Mouse (Mus musculus): ENCODE measurements around the gene 4930469K13Rik. TPM values are rescaled to one million over a fixed set of nuclear protein-coding genes. Genes with fewer than 3 reads are reported as not detected.
"Not testable (repeated sequence)": the region's sequence is repeated elsewhere in the genome, so short reads cannot be mapped to it uniquely, and the experiment has no call there.

4930469K13Rik gene
- polyA plus RNA-seq (2012; rRNA removed), result 0.23 TPM in 1 of 2 replicates, not detected in the other
- not detected in 2 replicates for polyA plus RNA-seq (2014; fragmentation: Nextera tagmentation; extraction: Ambion mirVana)

DNA sequence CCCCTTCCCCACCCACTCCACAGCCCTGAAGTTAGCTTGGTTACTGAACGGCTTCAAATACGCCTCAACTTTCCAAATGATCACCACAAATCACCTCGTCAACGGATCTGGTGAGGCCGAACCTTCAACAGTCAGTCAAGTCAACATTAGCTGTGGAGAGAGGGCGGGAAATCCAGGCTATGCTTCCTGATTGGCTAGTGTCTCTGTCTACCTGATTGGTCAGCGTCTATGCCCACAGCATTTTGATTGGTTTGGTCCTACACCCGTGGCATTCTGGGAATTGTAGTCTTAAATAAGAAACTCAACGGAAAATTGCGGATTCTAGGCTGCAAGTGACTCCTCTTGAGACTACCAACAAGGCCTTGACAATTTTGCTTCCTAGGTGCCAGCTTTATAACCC lies at the start of gene 4930469K13Rik:
4930469K13Rik (minus strand) TSS at position 133 of the 400 bp plus-strand sequence.
- no peak within 1 kb of the TSS for H3K9ac ChIP-seq (ENCODE audit: low read depth, low read length, severe bottlenecking)
- DNase-seq (ENCODE audit: low spot score) (peak; percentile 14), ATAC-seq (ENCODE audit: low FRiP score, low read depth) (peak; percentile 55; the same call in 1 of the 2 replicates)
- H3K4me1 ChIP-seq (ENCODE audit: control insufficient read depth, insufficient read depth, low read length), result no peaks in the 10 kb centered on the region
- H3K36me3 ChIP-seq (ENCODE audit: control insufficient read depth, insufficient read depth, low read length), result no peaks in the 10 kb centered on the region
- no peak within 1 kb of the TSS for H3K4me2 ChIP-seq (replicated peaks; ENCODE audit: low read depth, low read length, severe bottlenecking)
- H3K9me3 ChIP-seq (ENCODE audit: control insufficient read depth, low read length), result no peaks in the 10 kb centered on the region
- TF ChIP-seq POLR2A (IDR thresholded peaks at IDR 0.05; ENCODE audit: borderline replicate concordance, extremely low read depth, insufficient read depth, insufficient read length), result no peak
- no peak within 1 kb of the TSS for H3K27ac ChIP-seq (replicated peaks; ENCODE audit: low read depth, low read length)
- WGBS, result 83% methylated on average over 10 of the region's 10 CpGs
- H3K27me3 ChIP-seq (ENCODE audit: control insufficient read depth, insufficient read depth, low read length), result no peaks in the 10 kb centered on the region
- H3K4me3 ChIP-seq (replicated peaks; ENCODE audit: low read length), result no peak within 1 kb of the TSS

DNA sequence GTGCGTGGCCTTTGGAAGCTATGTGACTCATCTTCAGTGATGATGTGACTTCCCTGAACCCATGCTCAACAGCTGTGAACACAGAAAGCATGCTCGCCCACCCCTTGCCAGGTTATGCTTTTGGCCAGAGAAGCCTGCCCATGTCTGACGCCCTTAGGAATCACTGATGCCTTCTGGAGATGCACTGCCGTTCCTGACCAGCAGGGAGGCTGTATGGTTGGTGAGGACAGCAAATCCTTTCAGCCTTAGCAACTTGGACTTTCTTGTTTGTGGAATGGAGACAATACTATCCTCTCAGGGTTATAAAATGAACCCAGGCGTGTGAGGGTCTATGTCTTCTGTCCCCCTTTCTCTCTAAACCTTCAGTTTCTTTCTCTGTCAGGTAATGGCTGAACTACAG lies 48.6 kb upstream of the 4930469K13Rik start:
- no peaks in the 10 kb centered on the region for H3K9me3 ChIP-seq (ENCODE audit: control insufficient read depth, low read length)
- H3K27me3 ChIP-seq (ENCODE audit: control insufficient read depth, insufficient read depth, low read length), result no peaks in the 10 kb centered on the region
- H3K27ac ChIP-seq (replicated peaks; ENCODE audit: low read depth, low read length), result no peak overlapping the region
- TF ChIP-seq POLR2A (IDR thresholded peaks at IDR 0.05; ENCODE audit: borderline replicate concordance, extremely low read depth, insufficient read depth, insufficient read length), result no peak
- no peak overlapping the region for H3K4me3 ChIP-seq (replicated peaks; ENCODE audit: low read length)
- no peak for ATAC-seq (ENCODE audit: low FRiP score, low read depth)
- no peak overlapping the region for H3K4me2 ChIP-seq (replicated peaks; ENCODE audit: low read depth, low read length, severe bottlenecking)
- H3K36me3 ChIP-seq (ENCODE audit: control insufficient read depth, insufficient read depth, low read length), result no peaks in the 10 kb centered on the region
- DNase-seq (ENCODE audit: low spot score), result no peak
- no peak overlapping the region for H3K9ac ChIP-seq (ENCODE audit: low read depth, low read length, severe bottlenecking)
- no peaks in the 10 kb centered on the region for H3K4me1 ChIP-seq (ENCODE audit: control insufficient read depth, insufficient read depth, low read length)
- WGBS, result 75% methylated on average over 5 of the region's 5 CpGs

DNA sequence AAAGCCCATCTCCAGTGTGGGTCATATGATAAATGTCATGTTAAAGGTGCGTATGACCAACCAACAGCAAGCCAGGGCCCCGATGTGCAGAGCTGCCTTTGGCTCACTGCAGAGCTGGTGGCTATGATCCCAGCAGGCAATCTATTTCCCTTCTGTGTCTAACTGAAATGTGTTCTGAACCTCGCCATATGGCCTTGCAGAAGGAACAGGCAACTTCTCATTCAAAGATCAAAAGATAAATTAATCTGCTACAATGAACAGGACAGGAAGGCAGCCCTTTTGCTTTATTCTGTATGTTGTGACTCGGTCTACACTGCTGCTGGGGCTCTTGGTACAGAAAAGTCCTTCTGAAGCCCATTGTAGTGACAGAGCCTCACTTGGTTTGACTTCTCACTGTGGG lies 46.1 kb upstream of the 4930469K13Rik start:
- no peak overlapping the region for H3K4me2 ChIP-seq (replicated peaks; ENCODE audit: low read depth, low read length, severe bottlenecking)
- 64% methylated on average over 4 of the region's 4 CpGs for WGBS
- no peaks in the 10 kb centered on the region for H3K4me1 ChIP-seq (ENCODE audit: control insufficient read depth, insufficient read depth, low read length)
- no peaks in the 10 kb centered on the region for H3K36me3 ChIP-seq (ENCODE audit: control insufficient read depth, insufficient read depth, low read length)
- H3K9me3 ChIP-seq (ENCODE audit: control insufficient read depth, low read length), result no peaks in the 10 kb centered on the region
- no peak overlapping the region for H3K9ac ChIP-seq (ENCODE audit: low read depth, low read length, severe bottlenecking)
- no peak for ATAC-seq (ENCODE audit: low FRiP score, low read depth)
- no peaks in the 10 kb centered on the region for H3K27me3 ChIP-seq (ENCODE audit: control insufficient read depth, insufficient read depth, low read length)
- no peak for TF ChIP-seq POLR2A (IDR thresholded peaks at IDR 0.05; ENCODE audit: borderline replicate concordance, extremely low read depth, insufficient read depth, insufficient read length)
- H3K27ac ChIP-seq (replicated peaks; ENCODE audit: low read depth, low read length), result no peak overlapping the region
- DNase-seq (ENCODE audit: low spot score), result no peak
- H3K4me3 ChIP-seq (replicated peaks; ENCODE audit: low read length), result no peak overlapping the region

DNA sequence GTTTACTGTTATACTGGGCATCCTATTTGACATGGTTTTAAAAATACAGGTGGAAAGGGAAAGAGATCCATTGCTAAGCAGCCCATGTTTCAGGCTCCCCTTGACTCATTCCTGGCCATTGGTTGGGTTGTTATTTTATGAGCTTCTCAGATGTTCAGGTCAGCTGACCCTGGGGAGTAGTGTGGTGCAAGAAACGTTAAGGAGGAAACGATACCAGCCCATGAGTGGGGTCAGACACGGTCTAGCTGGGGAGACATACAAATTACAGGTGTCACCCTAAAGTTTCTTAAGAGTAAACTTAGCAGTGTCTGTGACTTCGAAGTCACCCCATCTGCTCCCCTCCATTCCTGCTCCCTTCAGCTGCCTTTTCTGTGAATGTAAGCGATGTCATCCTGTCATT lies 45.6 kb upstream of the 4930469K13Rik start:
- no peak for ATAC-seq (ENCODE audit: low FRiP score, low read depth)
- TF ChIP-seq POLR2A (IDR thresholded peaks at IDR 0.05; ENCODE audit: borderline replicate concordance, extremely low read depth, insufficient read depth, insufficient read length), result no peak

DNA sequence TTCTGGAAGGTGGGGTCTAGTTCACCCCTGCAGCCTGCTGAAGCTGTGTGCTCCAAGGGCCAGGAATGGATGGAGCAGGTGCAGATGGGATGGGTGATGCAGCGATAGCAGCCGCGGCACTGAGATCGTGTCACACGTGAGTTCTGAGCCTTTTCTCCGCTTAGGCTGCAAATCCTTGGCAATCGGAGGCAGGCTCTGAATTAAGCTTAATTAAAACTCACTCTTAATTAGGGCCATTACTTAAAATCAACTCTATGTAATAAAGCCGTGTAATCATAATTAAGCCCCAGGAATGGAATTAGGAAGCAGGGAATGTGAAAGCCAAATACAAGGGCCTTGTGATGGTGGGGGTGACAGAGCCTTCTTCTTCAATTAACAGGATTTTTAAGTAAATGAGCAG lies 40.9 kb upstream of the 4930469K13Rik start:
- Histone ChIP-seq H3K4me2 (replicated peaks; ENCODE audit: low read depth, low read length, severe bottlenecking) (no peak overlapping the region), H3K36me3 (ENCODE audit: control insufficient read depth, insufficient read depth, low read length) (no peaks in the 10 kb centered on the region), H3K4me1 (ENCODE audit: control insufficient read depth, insufficient read depth, low read length) (no peaks in the 10 kb centered on the region), H3K27me3 (ENCODE audit: control insufficient read depth, insufficient read depth, low read length) (no peaks in the 10 kb centered on the region), H3K9ac (ENCODE audit: low read depth, low read length, severe bottlenecking) (no peak overlapping the region), H3K4me3 (replicated peaks; ENCODE audit: low read length) (no peak overlapping the region), H3K9me3 (ENCODE audit: control insufficient read depth, low read length) (no peaks in the 10 kb centered on the region), H3K27ac (replicated peaks; ENCODE audit: low read depth, low read length) (no peak overlapping the region)
- TF ChIP-seq POLR2A (IDR thresholded peaks at IDR 0.05; ENCODE audit: borderline replicate concordance, extremely low read depth, insufficient read depth, insufficient read length), result no peak
- 83% methylated on average over 8 of the region's 8 CpGs for WGBS
- no peak for DNase-seq (ENCODE audit: low spot score)
- ATAC-seq (ENCODE audit: low FRiP score, low read depth), result no peak

More for the DNA sequence above, 45.6 kb upstream of the 4930469K13Rik start:
- H3K27ac ChIP-seq (replicated peaks; ENCODE audit: low read depth, low read length), result no peak overlapping the region
- no peaks in the 10 kb centered on the region for H3K4me1 ChIP-seq (ENCODE audit: control insufficient read depth, insufficient read depth, low read length)
- H3K9me3 ChIP-seq (ENCODE audit: control insufficient read depth, low read length), result no peaks in the 10 kb centered on the region
- H3K27me3 ChIP-seq (ENCODE audit: control insufficient read depth, insufficient read depth, low read length), result no peaks in the 10 kb centered on the region
- WGBS, result 61% methylated on average over 5 of the region's 5 CpGs
- H3K36me3 ChIP-seq (ENCODE audit: control insufficient read depth, insufficient read depth, low read length), result no peaks in the 10 kb centered on the region
- no peak overlapping the region for H3K4me3 ChIP-seq (replicated peaks; ENCODE audit: low read length)
- no peak for DNase-seq (ENCODE audit: low spot score)
- H3K9ac ChIP-seq (ENCODE audit: low read depth, low read length, severe bottlenecking), result no peak overlapping the region
- H3K4me2 ChIP-seq (replicated peaks; ENCODE audit: low read depth, low read length, severe bottlenecking), result no peak overlapping the region

DNA sequence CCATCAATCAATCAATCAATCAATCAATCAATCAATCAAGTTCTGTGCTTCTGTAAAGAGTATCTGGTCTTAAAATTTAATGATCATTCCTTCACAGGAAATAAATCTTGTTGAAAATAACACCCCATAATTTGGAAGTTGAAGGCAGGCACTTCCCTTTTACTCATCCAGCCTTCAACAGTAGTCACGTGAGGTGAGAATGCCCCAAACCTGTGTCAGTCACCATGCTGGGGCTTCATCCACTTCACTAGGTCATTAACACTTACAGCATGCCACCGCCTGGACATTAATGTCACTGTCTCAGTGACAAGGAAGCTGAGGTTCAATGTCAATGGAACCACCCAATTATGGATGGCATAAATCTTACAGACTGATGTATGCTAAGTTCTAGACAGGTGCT lies 30.1 kb upstream of the 4930469K13Rik start:
- Histone ChIP-seq H3K27me3 (ENCODE audit: control insufficient read depth, insufficient read depth, low read length) (no peaks in the 10 kb centered on the region), H3K4me2 (replicated peaks; ENCODE audit: low read depth, low read length, severe bottlenecking) (no peak overlapping the region), H3K27ac (replicated peaks; ENCODE audit: low read depth, low read length) (no peak overlapping the region), H3K4me1 (ENCODE audit: control insufficient read depth, insufficient read depth, low read length) (no peaks in the 10 kb centered on the region), H3K36me3 (ENCODE audit: control insufficient read depth, insufficient read depth, low read length) (no peaks in the 10 kb centered on the region), H3K4me3 (replicated peaks; ENCODE audit: low read length) (no peak overlapping the region), H3K9ac (ENCODE audit: low read depth, low read length, severe bottlenecking) (no peak overlapping the region), H3K9me3 (ENCODE audit: control insufficient read depth, low read length) (no peaks in the 10 kb centered on the region)
- no peak for ATAC-seq (ENCODE audit: low FRiP score, low read depth)
- TF ChIP-seq POLR2A (IDR thresholded peaks at IDR 0.05; ENCODE audit: borderline replicate concordance, extremely low read depth, insufficient read depth, insufficient read length), result no peak
- DNase-seq (ENCODE audit: low spot score), result no peak
- WGBS, result 62% methylated on average over 2 of the region's 2 CpGs

DNA sequence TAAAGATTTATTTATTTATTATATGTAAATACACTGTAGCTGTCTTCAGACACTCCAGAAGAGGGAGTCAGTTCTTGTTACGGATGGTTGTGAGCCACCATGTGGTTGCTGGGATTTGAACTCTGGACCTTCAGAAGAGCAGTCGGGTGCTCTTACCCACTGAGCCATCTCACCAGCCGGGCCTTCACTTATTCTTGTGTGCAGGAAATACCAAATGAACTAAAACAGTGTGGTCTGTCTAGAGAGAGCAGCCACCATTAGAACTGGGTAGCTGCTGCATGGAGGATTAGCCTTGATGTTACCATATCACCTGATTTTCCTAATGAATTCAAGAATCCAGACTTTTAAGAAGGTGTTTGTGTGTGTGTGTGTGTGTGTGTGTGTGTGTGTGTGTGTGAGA lies 27.4 kb upstream of the 4930469K13Rik start:
- WGBS, result 76% methylated on average over 3 of the region's 3 CpGs
- not testable (repeated sequence) for H3K36me3 ChIP-seq (ENCODE audit: control insufficient read depth, insufficient read depth, low read length); H3K27me3 ChIP-seq (ENCODE audit: control insufficient read depth, insufficient read depth, low read length); H3K4me1 ChIP-seq (ENCODE audit: control insufficient read depth, insufficient read depth, low read length); H3K27ac ChIP-seq (replicated peaks; ENCODE audit: low read depth, low read length); ATAC-seq (ENCODE audit: low FRiP score, low read depth); H3K4me3 ChIP-seq (replicated peaks; ENCODE audit: low read length); H3K9me3 ChIP-seq (ENCODE audit: control insufficient read depth, low read length); DNase-seq (ENCODE audit: low spot score); H3K4me2 ChIP-seq (replicated peaks; ENCODE audit: low read depth, low read length, severe bottlenecking); H3K9ac ChIP-seq (ENCODE audit: low read depth, low read length, severe bottlenecking)
